Mouse (Mus musculus): ENCODE results near the gene Chil5.
A peak's percentile ranks its signal among the peaks of the same experiment; 100 is the strongest.
"Not testable (repeated sequence)": the region's sequence is repeated elsewhere in the genome, so short reads cannot be mapped to it uniquely, and the experiment has no call there.

Gene Chil5

DNA sequence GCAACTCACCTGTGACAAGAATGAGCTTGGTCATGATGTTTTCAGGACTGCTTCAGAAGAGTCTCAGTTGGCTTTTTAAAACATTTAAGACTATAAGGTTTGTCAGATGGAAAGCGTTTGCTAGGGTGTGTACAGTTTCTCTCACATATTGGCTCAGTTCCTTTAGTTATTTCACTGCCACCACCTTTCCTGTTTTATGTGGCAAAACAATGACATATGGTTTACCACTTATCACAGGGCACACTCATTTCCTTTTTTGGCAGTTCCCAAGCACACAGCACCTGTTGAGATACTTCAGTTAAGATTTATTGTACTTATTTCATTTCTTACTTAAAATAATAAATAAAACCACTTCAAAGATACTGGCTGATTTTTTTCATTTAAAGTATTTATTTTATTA lies at the start of gene Chil5:
Gene Chil5, minus strand, starts transcription at position 34 of the 400 bp plus-strand sequence.
- no peak for DNase-seq

- no peak for DNase-seq
Observed at GRCm38 (mm10) chr3:106074824-106075223, 42.2 kb upstream of the Chil5 start.

DNA sequence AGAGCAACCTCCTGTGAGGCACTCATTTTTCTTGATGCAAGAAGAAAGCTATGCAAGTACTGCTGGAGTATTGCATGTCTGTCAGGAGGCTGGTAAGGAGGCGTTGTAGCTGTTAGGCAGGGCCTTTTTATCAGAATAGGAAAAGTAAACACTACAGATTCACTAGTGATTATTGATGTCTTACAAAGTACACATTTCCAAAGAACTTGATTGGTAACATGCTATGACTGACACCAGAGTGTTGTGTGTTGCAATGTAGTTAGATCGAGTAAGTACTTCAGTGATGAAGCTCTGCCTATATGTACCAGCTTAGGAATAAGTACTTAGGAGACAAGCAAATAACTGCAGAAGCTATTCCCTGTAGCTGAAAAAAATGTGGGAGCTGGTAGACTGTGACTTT lies 38.4 kb upstream of the Chil5 start:
- no peak for DNase-seq

DNA sequence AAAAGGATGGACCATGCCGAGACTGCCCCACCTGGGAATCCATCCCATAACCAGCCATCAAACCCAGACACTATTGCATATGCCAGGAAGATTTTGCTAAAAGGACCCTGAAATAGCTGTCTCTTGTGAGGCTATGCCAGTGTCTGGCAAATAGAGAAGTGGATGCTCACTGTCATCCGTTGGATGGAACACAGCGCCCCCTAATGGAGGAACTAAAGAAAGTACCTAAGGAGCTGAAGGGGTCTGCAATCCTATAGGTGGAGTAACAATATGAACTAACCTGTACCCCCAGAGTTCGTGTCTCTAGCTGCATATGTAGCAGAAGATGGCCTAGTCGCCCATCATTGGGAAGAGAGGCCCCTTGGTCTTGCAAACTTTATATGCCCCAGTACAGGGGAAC lies 35.1 kb upstream of the Chil5 start:
- DNase-seq, result not testable (repeated sequence)

- DNase-seq, result no peak
Observed at GRCm38 (mm10) chr3:106057966-106058365, 25.4 kb upstream of the Chil5 start.

GRCm38 (mm10) chr3:106051896-106052295 lies 19.3 kb upstream of the Chil5 start:
- no peak for DNase-seq

- DNase-seq, result no peak
Observed at GRCm38 (mm10) chr3:106040306-106040705, 7.7 kb upstream of the Chil5 start.

DNA sequence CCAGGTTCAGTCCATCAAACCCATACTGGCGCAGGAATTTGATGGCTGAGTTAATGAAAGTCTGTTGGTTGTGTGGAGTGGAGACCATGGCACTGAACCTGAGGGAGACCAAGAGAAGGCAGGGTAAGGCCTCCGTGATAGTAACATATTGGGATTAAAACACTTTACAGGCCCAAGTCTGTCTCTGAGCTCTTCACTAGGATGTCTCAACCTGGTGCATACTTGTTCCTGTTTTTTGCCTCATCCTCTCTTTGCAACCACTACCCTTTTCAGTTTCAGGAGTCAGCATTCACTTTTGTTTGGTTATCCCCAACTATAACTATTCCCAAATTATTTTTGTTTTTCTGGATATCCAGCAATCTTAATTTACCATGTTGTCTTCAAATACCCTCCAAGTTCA lies 8.5 kb downstream of the Chil5 start:
- no peak for DNase-seq

GRCm38 (mm10) chr3:106021840-106022239 lies 10.8 kb downstream of the Chil5 start:
- DNase-seq, result no peak

- DNase-seq, result no peak
Observed at GRCm38 (mm10) chr3:106014546-106014945, 18.1 kb downstream of the Chil5 start, which contains the start of gene Pifo. TSS of gene Pifo (minus strand) at chr3:106014646.

DNA sequence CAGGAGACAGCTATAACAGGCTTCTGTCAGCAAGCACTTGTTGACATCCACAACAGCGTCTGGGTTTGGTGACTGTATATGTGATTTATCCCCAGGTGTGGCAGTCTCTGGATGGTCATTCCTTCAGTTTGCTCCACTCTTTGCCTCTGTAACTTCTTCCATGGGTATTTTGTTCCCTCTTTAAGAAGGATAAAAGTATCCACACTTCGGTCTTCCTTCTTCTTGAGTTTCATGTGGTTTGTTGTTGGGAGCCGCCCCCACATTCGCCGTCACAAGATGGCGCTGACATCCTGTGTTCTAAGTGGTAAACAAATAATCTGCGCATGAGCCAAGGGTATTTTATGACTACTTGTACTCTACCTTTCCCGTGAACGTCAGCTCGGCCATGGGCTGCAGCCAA lies 29.3 kb downstream of the Chil5 start:
- DNase-seq, result not testable (repeated sequence)

- DNase-seq, result peak; percentile 5 to 26
Observed at GRCm38 (mm10) chr3:106001416-106002370, 30.9 kb downstream of the Chil5 start.

DNA sequence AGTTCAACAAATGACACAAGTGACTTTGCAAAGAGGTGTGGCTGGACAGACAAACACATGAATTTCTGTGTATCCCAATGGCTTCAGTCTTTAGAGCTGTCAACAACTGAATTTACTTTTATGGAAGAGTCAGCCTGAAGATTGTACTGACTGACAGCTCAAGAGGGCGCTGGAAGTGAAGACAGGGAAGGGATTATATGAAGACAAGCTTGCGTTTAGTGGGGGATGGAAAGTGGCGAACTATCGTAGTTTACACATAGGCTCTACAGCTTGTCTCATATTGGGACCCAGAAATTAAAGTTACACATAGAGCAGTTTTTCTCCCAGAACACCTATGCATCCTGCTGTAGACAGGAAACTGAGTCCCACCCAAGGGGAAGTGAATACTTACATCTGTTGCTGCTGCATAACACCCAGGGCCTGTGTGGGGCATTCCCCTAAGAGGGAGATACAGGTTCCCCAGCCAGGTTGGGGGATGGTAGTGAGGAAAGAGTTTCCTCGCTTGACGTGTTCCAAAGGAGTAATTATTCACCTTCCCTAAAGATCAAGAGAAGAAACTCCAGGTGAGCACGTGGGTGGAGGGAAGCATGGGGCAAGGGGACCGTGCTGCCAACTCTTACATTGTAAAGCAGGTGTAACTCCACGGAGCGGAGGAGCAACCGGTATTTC lies 31.8 kb downstream of the Chil5 start:
- DNase-seq, result no peak

- no peak for DNase-seq
Observed at GRCm38 (mm10) chr3:105994730-105995129, 37.9 kb downstream of the Chil5 start.

DNA sequence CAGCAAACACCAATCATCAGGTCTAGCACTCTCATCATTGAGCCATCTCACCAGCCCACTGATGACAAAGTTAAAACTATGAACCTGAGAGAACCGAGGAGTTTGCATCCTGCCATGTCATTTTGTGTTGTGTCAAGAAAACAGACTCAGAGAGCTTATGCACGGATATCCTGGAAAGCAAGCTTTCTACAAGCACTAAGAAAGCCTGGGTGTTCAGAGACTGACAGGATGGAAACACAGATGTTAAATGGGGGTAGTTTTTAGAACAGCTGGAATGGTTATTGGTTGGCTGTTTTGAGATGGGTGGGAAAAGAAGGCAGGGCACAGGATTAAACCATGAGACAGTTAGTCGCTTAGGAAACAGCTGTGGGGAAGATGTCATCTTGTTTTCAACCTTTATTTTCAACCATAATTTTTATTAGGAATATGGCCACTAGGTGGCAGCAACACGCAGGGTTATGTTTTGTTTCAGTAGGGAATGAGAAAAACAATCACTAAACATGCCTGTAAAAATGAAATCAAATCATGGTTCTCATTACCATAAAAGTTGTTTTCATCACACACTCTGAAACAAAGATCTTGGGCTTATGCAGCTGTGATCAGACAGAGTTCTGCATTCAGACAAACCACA lies 40.8 kb downstream of the Chil5 start:
- peak; percentile 6 to 33 for DNase-seq

GRCm38 (mm10) chr3:105989611-105990010 lies 43.0 kb downstream of the Chil5 start:
- DNase-seq, result not testable (repeated sequence)

GRCm38 (mm10) chr3:105974174-105974573 lies 58.4 kb downstream of the Chil5 start:
- DNase-seq, result no peak

- no peak for DNase-seq
Observed at GRCm38 (mm10) chr3:105973411-105973810, 59.2 kb downstream of the Chil5 start, which contains the start of gene Ovgp1. TSS of gene Ovgp1 (plus strand) at chr3:105973711.

DNA sequence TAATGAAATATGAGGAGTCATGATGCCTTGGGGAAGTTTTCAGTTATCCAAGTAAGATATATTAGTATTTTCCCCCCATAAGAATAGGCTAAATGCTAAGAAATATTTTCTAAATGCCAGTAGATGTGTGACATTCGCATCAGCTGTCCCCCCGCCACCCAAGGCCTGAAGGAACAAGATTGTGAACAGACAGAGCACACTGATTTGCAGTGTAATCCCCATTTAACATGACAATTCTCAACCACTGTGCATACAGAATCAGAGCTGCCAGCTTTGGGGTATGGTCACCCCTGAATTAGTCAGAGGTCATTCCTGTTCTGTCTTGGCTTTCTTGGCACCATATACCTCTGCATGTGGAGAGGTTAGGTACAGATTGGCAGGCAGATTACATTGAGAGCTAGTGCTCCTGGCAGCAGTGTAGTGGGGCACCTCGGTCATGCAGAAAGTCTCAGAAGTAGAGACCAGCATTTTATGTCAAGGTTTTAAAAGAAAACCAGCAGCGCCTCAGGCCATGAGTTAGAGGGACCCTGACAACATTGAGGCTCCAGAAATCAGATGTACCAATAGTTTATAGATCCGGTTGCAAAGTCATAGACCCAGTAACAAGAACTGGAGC lies 60.7 kb downstream of the Chil5 start:
- no peak for DNase-seq

Measured in kidney, adult 8-10 months (tissue).